Mouse (Mus musculus) limb, embryonic 13.5 days (tissue): ENCODE data around the gene Zfp879. TPM values are rescaled to one million over a fixed set of nuclear protein-coding genes. Genes with fewer than 3 reads are reported as not detected.

Experiments used
- ATAC-seq: fragments of 200-750 bp; cut with Nextera tagmentation; 2 replicates; pipeline ENCODE4 v1.8.0; 2017; ENCODE audit warnings: low read depth, moderate number of reproducible peaks, moderate TSS enrichment; ENCODE audit not compliant: low FRiP score
- H3K27ac ChIP-seq: fragments of 300-500 bp; sonication (generic); 2 replicates; pipeline ENCODE4 v1.5.1; 2015; ENCODE audit warnings: inconsistent platforms, mild to moderate bottlenecking, moderate library complexity
- H3K27me3 ChIP-seq: fragments of 300-500 bp; sonication (generic); 2 replicates; pipeline ENCODE4 v1.6.1; 2015; ENCODE audit warnings: mild to moderate bottlenecking, inconsistent platforms
- H3K36me3 ChIP-seq: fragments of 300-500 bp; sonication (generic); 2 replicates; pipeline ENCODE4 v1.6.1; 2015; ENCODE audit warnings: inconsistent platforms, mild to moderate bottlenecking, moderate library complexity
- H3K4me1 ChIP-seq: fragments of 300-500 bp; sonication (generic); 2 replicates; pipeline ENCODE4 v1.6.1; 2015; ENCODE audit warnings: inconsistent platforms
- H3K4me2 ChIP-seq: fragments of 300-500 bp; sonication (generic); replicated peaks from 2 replicates; pipeline ENCODE4 v1.6.1; 2015; ENCODE audit warnings: inconsistent platforms, mild to moderate bottlenecking, moderate library complexity
- H3K4me3 ChIP-seq: fragments of 300-500 bp; sonication (generic); 2 replicates; pipeline ENCODE4 v1.5.1; 2015; ENCODE audit warnings: moderate library complexity, mild to moderate bottlenecking, inconsistent platforms
- H3K9ac ChIP-seq: fragments of 300-500 bp; sonication (generic); 2 replicates; pipeline ENCODE4 v1.6.1; 2015; ENCODE audit warnings: mild to moderate bottlenecking, inconsistent platforms
- H3K9me3 ChIP-seq: fragments of 300-500 bp; sonication (generic); 2 replicates; pipeline ENCODE4 v1.6.1; 2016; ENCODE audit warnings: inconsistent platforms
- WGBS: fragments of 180-500 bp; shearing (Covaris S2); methylation state at CpG from one replicate; pipeline ENCODE4 v1.1.7; 2015; 5-methylcytosine and 5-hydroxymethylcytosine counted together
- polyA plus RNA-seq: library from polyadenylated mRNA; unstranded; fragments of >200 nt; fragmentation: Nextera tagmentation; extraction: Ambion mirVana; gene quantifications from 2 replicates; pipeline ENCODE4 v1.2.1, GENCODE M21; 2015

Gene Zfp879
- polyA plus RNA-seq = 0.94 and 1.00 TPM in 2 replicates

DNA sequence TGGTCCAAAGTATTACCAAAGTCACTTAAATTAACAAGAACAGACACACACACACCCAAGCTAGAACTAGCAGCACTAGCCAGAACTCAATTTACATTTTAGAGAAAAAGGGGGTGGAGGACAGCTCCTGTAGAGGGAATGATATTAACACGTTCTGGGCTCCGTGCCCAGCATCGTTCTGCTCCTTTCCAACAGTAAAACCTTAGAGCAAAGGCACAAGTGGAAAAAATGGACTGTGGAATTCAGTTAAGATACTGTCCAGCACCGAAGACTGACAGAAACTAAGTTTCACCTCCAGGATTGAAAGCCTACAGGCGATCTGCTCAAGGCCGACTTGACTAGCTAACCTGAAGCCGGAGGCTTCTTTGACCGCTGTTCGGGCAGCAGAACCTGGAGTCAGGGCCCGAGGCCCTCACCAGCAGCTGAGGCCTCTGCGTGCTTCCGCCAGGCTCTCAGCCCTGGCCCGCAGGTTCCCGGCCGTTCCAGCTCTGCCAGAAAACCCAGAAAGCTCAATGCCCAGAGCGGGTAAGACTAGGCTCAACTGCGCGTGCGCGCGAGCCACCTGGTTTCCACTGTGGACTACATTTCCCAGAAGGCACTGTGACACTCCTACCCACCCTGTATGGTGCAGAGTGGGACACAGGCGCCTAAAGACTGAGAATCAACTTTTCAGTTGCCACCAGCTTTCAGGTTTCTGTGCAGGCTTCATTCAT is at the start of gene Zfp879:
Gene Zfp879, minus strand, starts transcription at position 530 of the 713 bp plus-strand sequence.
- WGBS = 14% methylated on average over 22 of the region's 22 CpGs
- ATAC-seq = peak; percentile 95
- H3K9ac ChIP-seq = peak within 1 kb of the TSS; percentile 73

DNA sequence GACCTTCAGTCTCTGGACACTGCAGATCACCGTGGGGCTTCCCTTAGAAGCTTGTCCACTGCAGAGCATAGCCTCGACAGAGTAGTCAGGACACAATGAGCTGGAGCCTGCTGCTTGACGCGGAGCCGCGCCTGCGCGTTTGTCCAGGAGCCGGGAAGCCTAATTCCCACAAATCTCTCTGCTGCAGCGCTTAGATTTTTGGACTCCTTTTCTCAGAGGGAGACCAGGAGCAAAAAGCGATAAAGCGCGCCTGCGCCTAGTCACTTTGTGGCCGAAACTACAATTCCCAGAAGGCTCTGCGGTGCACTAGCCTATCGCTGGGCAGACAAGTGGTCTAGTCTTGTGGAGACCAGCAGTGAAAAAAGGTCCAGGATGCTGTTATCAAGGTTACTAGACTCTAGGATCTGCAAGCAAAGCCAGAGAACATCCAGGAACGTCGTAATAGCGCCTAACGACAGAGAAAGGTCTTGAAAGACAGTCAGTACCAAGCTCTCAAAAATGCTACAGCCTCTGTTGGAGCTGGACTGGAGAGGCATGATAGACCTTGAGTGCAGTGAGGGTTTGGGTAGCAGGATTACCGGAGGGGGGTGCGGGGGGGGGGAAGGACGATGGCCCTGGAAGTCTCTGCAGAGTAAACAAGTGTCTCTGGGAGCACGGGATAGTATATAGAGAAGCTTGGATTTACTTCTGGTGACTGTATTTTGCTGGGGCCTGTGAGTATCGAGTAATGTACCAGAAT is 46.2 kb upstream of the Zfp879 start, which contains the start of gene Zfp454:
Gene Zfp454, minus strand, starts transcription at position 262 of the 739 bp plus-strand sequence.
- H3K27ac ChIP-seq = peak within 1 kb of the TSS; percentile 73; the same call in 1 of the 2 replicates
- H3K9ac ChIP-seq = peak within 1 kb of the TSS; percentile 75
- peaks cover 10% of the 10 kb centered on the region for H3K4me1 ChIP-seq
- H3K4me2 ChIP-seq = peak within 1 kb of the TSS; percentile 74
- 6% methylated on average over 26 of the region's 26 CpGs for WGBS
- peaks cover 31% of the 10 kb centered on the region for H3K36me3 ChIP-seq
- H3K9me3 ChIP-seq = peaks cover 6% of the 10 kb centered on the region
- peak; percentile 96 for ATAC-seq
- peak within 1 kb of the TSS; percentile 56 for H3K4me3 ChIP-seq
- no peaks in the 10 kb centered on the region for H3K27me3 ChIP-seq

More for the DNA sequence above, at the start of gene Zfp879:
- H3K27ac ChIP-seq = peak within 1 kb of the TSS; percentile 97
- no peaks in the 10 kb centered on the region for H3K9me3 ChIP-seq
- no peaks in the 10 kb centered on the region; the same call in 1 of the 2 replicates for H3K36me3 ChIP-seq
- H3K27me3 ChIP-seq = peaks cover 6% of the 10 kb centered on the region; the same call in 1 of the 2 replicates
- peak within 1 kb of the TSS; percentile 69 for H3K4me2 ChIP-seq
- peak within 1 kb of the TSS; percentile 44 for H3K4me3 ChIP-seq
- peaks cover 13% of the 10 kb centered on the region for H3K4me1 ChIP-seq

GRCm38 (mm10) chr11:50886933-50887293 is 45.6 kb upstream of the Zfp879 start:
- H3K27ac ChIP-seq = peak overlapping the region; percentile 73; the same call in 1 of the 2 replicates

DNA sequence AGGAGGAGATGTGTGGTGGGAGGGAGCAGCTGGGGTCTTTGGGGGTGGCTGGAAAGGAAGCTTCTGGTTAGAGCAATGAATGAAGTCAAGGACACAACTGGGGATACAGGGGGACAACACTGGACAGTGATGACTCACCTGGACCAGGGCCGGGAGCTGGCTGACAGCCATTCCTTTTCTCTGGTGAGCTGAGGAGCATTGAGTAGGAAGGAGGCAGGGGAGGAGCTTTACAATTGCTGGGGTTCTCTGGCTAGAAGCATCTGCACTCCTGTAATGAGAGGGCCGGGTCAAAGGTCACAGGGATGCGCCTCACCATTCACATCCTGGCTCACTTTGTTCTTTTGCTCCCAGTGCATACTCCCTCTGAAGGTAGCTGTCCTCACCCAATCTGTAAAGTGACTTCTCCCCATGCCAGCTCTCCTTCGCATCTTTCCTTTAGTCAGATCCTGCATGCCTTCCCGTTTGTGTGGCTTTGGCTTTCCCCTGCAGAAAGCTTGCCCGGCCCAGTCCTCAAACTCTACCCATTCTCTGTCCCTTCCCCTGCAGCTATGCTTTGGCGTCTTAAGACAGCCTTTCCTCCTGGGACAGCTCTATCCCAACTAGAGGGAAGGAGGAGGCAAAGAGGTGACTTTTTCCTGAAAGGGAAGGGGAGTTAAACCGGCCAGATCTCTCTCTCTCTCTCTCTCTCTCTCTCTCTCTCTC is 45.0 kb upstream of the Zfp879 start:
- Histone ChIP-seq H3K4me2 (peak overlapping the region; percentile 74), H3K9ac (peak overlapping the region; percentile 75), H3K36me3 (peaks cover 41% of the 10 kb centered on the region), H3K27me3 (no peaks in the 10 kb centered on the region), H3K4me3 (peak overlapping the region; percentile 56), H3K27ac (no peak overlapping the region), H3K4me1 (peaks cover 10% of the 10 kb centered on the region), H3K9me3 (no peaks in the 10 kb centered on the region; the same call in 1 of the 2 replicates)
- ATAC-seq = no peak
- 42% methylated on average over 8 of the region's 8 CpGs for WGBS

More at GRCm38 (mm10) chr11:50886933-50887293, 45.6 kb upstream of the Zfp879 start:
- peak overlapping the region; percentile 75 for H3K9ac ChIP-seq
- ATAC-seq = peak; percentile 38; the same call in 1 of the 2 replicates
- H3K27me3 ChIP-seq = no peaks in the 10 kb centered on the region
- peak overlapping the region; percentile 74 for H3K4me2 ChIP-seq
- H3K4me1 ChIP-seq = peaks cover 10% of the 10 kb centered on the region
- 11% methylated on average over 10 of the region's 10 CpGs for WGBS
- peaks cover 3% of the 10 kb centered on the region; the same call in 1 of the 2 replicates for H3K9me3 ChIP-seq
- H3K36me3 ChIP-seq = peaks cover 38% of the 10 kb centered on the region
- peak overlapping the region; percentile 56 for H3K4me3 ChIP-seq

GRCm38 (mm10) chr11:50883756-50884155 is 42.4 kb upstream of the Zfp879 start:
- Histone ChIP-seq H3K27me3 (no peaks in the 10 kb centered on the region), H3K9ac (no peak overlapping the region), H3K27ac (no peak overlapping the region), H3K36me3 (peaks cover 66% of the 10 kb centered on the region), H3K9me3 (no peaks in the 10 kb centered on the region), H3K4me2 (no peak overlapping the region), H3K4me3 (no peak overlapping the region), H3K4me1 (peaks cover 10% of the 10 kb centered on the region)
- WGBS = 83% methylated on average over 3 of the region's 3 CpGs
- ATAC-seq = no peak

- Histone ChIP-seq H3K4me2 (no peak overlapping the region), H3K27ac (no peak overlapping the region), H3K4me1 (no peaks in the 10 kb centered on the region), H3K36me3 (peaks cover 94% of the 10 kb centered on the region), H3K27me3 (no peaks in the 10 kb centered on the region), H3K9me3 (peaks cover 15% of the 10 kb centered on the region), H3K4me3 (no peak overlapping the region), H3K9ac (no peak overlapping the region)
- ATAC-seq = no peak
- WGBS = 94% methylated on average over 3 of the region's 3 CpGs
Measured at GRCm38 (mm10) chr11:50878641-50879040, 37.3 kb upstream of the Zfp879 start.

DNA sequence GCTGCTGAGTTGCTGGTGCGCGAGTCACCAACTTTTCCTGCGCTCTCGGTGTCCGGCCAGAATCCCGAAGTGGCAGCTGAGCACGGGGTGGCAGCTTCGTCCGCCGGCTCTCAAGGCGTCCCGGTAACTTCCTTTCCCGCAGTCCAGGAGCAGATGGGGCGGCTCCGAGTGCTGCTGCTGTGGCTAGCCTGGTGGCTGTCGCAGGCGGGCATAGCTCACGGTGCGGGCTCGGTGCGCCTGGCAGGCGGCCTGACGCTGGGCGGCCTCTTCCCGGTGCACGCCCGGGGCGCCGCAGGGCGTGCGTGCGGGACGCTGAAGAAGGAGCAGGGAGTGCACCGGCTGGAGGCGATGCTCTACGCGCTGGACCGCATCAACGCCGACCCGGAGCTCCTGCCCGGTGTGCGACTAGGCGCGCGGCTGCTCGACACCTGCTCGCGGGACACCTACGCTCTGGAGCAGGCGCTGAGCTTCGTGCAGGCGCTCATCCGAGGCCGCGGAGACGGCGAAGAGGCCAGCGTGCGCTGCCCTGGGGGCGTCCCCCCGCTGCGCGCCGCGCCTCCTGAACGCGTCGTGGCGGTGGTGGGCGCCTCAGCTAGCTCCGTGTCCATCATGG is 9.7 kb upstream of the Zfp879 start:
- under 1% methylated on average over 51 of the region's 72 CpGs for WGBS
- peaks cover 6% of the 10 kb centered on the region; the same call in 1 of the 2 replicates for H3K9me3 ChIP-seq
- no peak overlapping the region for H3K27ac ChIP-seq
- no peak; the same call in 1 of the 2 replicates for ATAC-seq
- H3K4me1 ChIP-seq = peaks cover 17% of the 10 kb centered on the region
- H3K36me3 ChIP-seq = no peaks in the 10 kb centered on the region
- H3K4me3 ChIP-seq = peak overlapping the region; percentile 49
- peak overlapping the region; percentile 89 for H3K4me2 ChIP-seq
- H3K27me3 ChIP-seq = peaks cover 73% of the 10 kb centered on the region
- peak overlapping the region; percentile 56 for H3K9ac ChIP-seq

DNA sequence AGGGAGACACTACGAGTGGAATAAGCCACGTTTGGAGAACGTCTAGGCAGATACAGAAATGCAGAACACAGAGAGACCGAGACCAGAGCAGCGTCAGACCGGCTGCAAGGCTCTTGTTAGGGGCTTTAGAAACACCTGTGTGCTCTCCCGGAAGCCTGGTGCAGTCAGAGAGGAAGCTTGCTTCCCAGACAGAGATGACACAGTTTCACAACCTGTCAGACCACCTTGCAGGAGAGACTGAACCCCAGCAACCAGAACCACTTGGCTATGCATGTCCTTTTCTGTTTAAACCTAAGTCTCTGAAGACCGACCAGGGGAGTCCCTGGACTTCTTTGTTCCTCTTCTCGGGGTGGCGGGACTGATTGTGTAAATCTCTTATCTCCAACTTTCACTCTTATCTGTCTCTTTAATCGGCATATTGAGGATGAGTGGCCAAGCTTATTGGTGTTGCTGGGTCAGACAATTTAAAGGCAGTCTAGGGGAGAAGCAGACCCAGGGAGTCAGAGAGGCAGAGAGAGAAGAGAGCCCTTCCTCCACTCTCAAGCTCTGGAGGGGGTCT is 8.9 kb upstream of the Zfp879 start, which contains the start of gene Grm6:
Gene Grm6, plus strand, starts transcription at position 509 of the 559 bp plus-strand sequence.
- 2% methylated on average over 11 of the region's 11 CpGs for WGBS
- Histone ChIP-seq H3K9me3 (peaks cover 6% of the 10 kb centered on the region; the same call in 1 of the 2 replicates), H3K4me1 (peaks cover 17% of the 10 kb centered on the region), H3K27ac (no peak within 1 kb of the TSS), H3K27me3 (peaks cover 73% of the 10 kb centered on the region), H3K36me3 (no peaks in the 10 kb centered on the region), H3K4me3 (peak within 1 kb of the TSS; percentile 49), H3K9ac (peak within 1 kb of the TSS; percentile 56), H3K4me2 (peak within 1 kb of the TSS; percentile 89)
- no peak for ATAC-seq

DNA sequence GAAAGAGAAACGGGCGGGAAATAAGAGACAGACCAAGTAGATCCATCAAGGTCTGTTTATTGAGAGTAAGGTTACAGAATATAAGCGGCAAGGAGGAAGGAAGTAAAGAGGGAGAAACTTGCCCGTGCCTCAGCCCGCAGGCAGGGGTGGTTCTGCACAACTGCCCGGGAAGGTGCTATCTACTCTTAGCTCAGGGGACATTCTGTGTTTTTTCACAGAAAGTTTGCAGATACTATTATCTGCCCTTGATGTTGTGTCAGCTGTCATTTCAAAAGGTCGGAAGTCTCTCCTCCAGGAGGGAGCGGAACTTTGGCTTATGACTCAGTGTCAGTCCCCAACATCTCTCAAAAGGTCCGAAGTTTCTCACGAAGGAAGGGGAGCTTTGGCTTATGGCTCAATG is 8.0 kb upstream of the Zfp879 start:
- H3K9me3 ChIP-seq = peaks cover 6% of the 10 kb centered on the region; the same call in 1 of the 2 replicates
- ATAC-seq = no peak
- WGBS = 2% methylated on average over 10 of the region's 10 CpGs
- H3K4me2 ChIP-seq = no peak overlapping the region
- H3K4me3 ChIP-seq = no peak overlapping the region
- no peaks in the 10 kb centered on the region for H3K36me3 ChIP-seq
- H3K27ac ChIP-seq = no peak overlapping the region
- peaks cover 73% of the 10 kb centered on the region for H3K27me3 ChIP-seq
- H3K9ac ChIP-seq = no peak overlapping the region
- peaks cover 17% of the 10 kb centered on the region for H3K4me1 ChIP-seq

DNA sequence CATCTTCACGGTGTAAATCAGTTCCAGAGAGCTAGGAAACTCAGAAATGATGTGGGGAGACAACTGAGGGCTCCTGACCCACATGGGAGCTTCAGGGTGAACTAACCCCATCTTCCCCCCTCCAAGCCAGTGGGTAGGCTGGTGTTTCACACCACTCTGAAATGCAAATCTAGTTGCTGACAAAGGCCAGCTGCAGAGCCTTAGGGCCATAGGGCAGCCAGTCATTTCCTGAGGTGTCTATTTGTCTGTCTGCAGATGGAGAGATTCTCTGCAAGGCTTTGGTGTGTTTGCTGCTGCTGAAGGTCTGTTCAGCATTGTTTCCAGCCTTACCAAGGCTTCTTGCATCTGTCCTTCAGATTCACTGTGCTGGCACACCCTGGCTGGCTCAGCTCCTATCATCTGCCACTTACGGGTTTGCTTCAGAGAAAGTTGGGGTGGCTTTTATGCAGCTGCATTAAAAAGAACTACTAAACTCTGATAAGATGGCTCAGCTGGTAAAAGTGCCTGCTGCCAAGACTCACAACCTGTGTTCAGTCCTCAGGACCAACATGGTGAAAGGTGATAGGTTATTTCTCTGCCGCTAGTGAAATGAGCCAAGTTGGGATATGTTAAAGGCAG is 7.3 kb upstream of the Zfp879 start:
- Histone ChIP-seq H3K36me3 (no peaks in the 10 kb centered on the region), H3K27ac (no peak overlapping the region), H3K4me3 (no peak overlapping the region), H3K4me1 (peaks cover 17% of the 10 kb centered on the region), H3K9ac (no peak overlapping the region), H3K4me2 (no peak overlapping the region), H3K27me3 (peaks cover 68% of the 10 kb centered on the region), H3K9me3 (peaks cover 6% of the 10 kb centered on the region; the same call in 1 of the 2 replicates)
- WGBS = 31% methylated on average over 3 of the region's 3 CpGs
- no peak for ATAC-seq
